In the genomic region with DNA sequence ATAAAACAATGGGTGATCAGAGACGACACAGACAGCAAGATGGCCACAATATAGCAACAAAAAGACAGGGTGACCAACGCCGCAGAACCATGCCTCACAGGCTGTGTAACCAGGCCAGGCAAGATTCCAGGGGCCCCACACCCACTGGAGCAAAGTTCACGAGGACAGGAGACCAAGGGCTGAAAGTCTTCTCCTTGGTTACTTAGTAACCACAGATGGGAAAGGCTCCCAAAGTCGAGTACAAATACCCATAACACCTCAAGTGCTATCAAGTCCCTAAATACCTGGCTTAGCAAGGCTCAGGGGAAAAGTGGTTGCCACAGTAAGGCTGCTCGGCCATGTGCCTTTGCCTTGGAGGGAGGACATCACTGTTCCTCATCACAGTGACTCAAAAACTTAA, we compare ENCODE assay signal across 9 mouse cellular contexts. TPM values are rescaled to one million over a fixed set of nuclear protein-coding genes. Genes with fewer than 3 reads are reported as not detected.
A peak's percentile ranks its signal among the peaks of the same experiment; 100 is the strongest.
DNase-seq lines count a peak whose midpoint lies in the region; ATAC-seq and TF ChIP-seq lines count a peak whose summit lies in the region.
"Had no signal": no experiment of that assay in that cellular context is flagged by ENCODE, and none has a peak within 500 bp of the region (broad histone marks: within the 10 kb centered on the region; RNA-seq: fewer than 3 reads in every experiment).

No protein-coding gene starts in this region.

- no peak for TF ChIP-seq EP300 in lung, postnatal 0 days (IDR thresholded peaks at IDR 0.05)
- TF ChIP-seq EP300 in heart, adult 2 months (IDR thresholded peaks at IDR 0.05; ENCODE audit: insufficient read depth, low read depth, low read length) = no peak

- peaks cover 18% of the 10 kb centered on the region for H3K79me2 ChIP-seq in heart, adult 2 months (replicated peaks; ENCODE audit: control insufficient read depth, insufficient read depth, low read length)

- H3K27me3 ChIP-seq in intestine, embryonic 14.5 days (replicated peaks; ENCODE audit: control insufficient read depth, insufficient read depth, low read length) = no peaks in the 10 kb centered on the region
- no peaks in the 10 kb centered on the region for H3K27me3 ChIP-seq in lung, postnatal 0 days (replicated peaks; ENCODE audit: insufficient read depth, low read length)
- no peaks in the 10 kb centered on the region for H3K27me3 ChIP-seq in heart, adult 2 months (ENCODE audit: control insufficient read depth, insufficient read depth, low read length)

- no peaks in the 10 kb centered on the region for H3K9me3 ChIP-seq in intestine, embryonic 14.5 days (ENCODE audit: control insufficient read depth, low read length)
- no peaks in the 10 kb centered on the region for H3K9me3 ChIP-seq in lung, postnatal 0 days (ENCODE audit: low read length)

- TF ChIP-seq CTCF in lung, postnatal 0 days (IDR thresholded peaks at IDR 0.05) = no peak
- TF ChIP-seq CTCF in heart, adult 2 months (IDR thresholded peaks at IDR 0.05) = no peak

- H3K9ac ChIP-seq in intestine, embryonic 14.5 days (ENCODE audit: low read length) = no peak overlapping the region
- H3K9ac ChIP-seq in lung, postnatal 0 days (replicated peaks; ENCODE audit: low read depth) = no peak overlapping the region
- H3K9ac ChIP-seq in heart, adult 2 months (ENCODE audit: low read depth, low read length) = no peak overlapping the region
- H3K9ac ChIP-seq: lung, embryonic 14.5 days had no signal

- H3K27ac ChIP-seq in intestine, embryonic 14.5 days (ENCODE audit: low read depth) = peak overlapping the region; percentile 74; the same call in 1 of the 2 replicates
- H3K27ac ChIP-seq in lung, postnatal 0 days (ENCODE audit: low read length) = 0 out of 2 replicates have a peak overlapping the region, but pooled peaks have one; percentile 16
- H3K27ac ChIP-seq in heart, adult 2 months = no peak overlapping the region

- peaks cover 9% of the 10 kb centered on the region; the same call in 1 of the 2 replicates for H3K36me3 ChIP-seq in intestine, embryonic 14.5 days (ENCODE audit: control insufficient read depth, insufficient read depth, low read length)
- no peaks in the 10 kb centered on the region for H3K36me3 ChIP-seq in lung, postnatal 0 days (ENCODE audit: insufficient read depth, low read length)
- peaks cover 15% of the 10 kb centered on the region for H3K36me3 ChIP-seq in heart, adult 2 months (ENCODE audit: control insufficient read depth, insufficient read depth, low read length)

- intact Hi-C loops in heart, adult 2 months (cut with DNase I) = no loop called here

- H3K4me2 ChIP-seq in intestine, embryonic 14.5 days (ENCODE audit: low read length) = peak overlapping the region; percentile 34
- no peak overlapping the region for H3K4me2 ChIP-seq in lung, postnatal 0 days (replicated peaks; ENCODE audit: low read depth, low read length)
- H3K4me2 ChIP-seq: lung, embryonic 14.5 days had no signal

- DNase-seq in intestine, embryonic 14.5 days (ENCODE audit: low spot score) = no peak
- DNase-seq in kidney, adult 11 months = peak; percentile 91
- peak; percentile 95 for DNase-seq in large intestine, adult 2 months (ENCODE audit: low read depth, low spot score)
- peak; percentile 61 for DNase-seq in lung, postnatal 0 days (ENCODE audit: low spot score)
- no peak for DNase-seq in heart, adult 2 months
- no peak for DNase-seq in spleen, postnatal 14 days (ENCODE audit: low spot score in 2 of 2)
- no peak for DNase-seq in thymus, postnatal 10 days (ENCODE audit: low spot score in 2 of 2)
- DNase-seq in B cell, adult 2 months = no peak
- DNase-seq: lung, embryonic 14.5 days had no signal

- no peak overlapping the region for H3K4me3 ChIP-seq in intestine, embryonic 14.5 days (ENCODE audit: low read depth, low read length)
- H3K4me3 ChIP-seq in lung, postnatal 0 days (ENCODE audit: low read depth, low read length) = no peak overlapping the region
- no peak overlapping the region for H3K4me3 ChIP-seq in heart, adult 2 months

- ATAC-seq in intestine, embryonic 14.5 days (replicated peaks; ENCODE audit: low FRiP score, low TSS enrichment, low read depth) = peak; percentile 76
- ATAC-seq in lung, postnatal 0 days = peak; percentile 68

- WGBS in intestine, embryonic 14.5 days = 56% methylated on average over 6 of the region's 6 CpGs
- WGBS in large intestine, adult 2 months = 14% methylated on average over 6 of the region's 6 CpGs
- WGBS in lung, postnatal 0 days = 43% methylated on average over 6 of the region's 6 CpGs
- WGBS in heart, adult 2 months = 38% methylated on average over 6 of the region's 6 CpGs

- peaks cover 69% of the 10 kb centered on the region for H3K4me1 ChIP-seq in intestine, embryonic 14.5 days (replicated peaks; ENCODE audit: control insufficient read depth, insufficient read depth, low read length)
- peaks cover 31% of the 10 kb centered on the region for H3K4me1 ChIP-seq in lung, postnatal 0 days (ENCODE audit: insufficient read depth, low read depth, low read length)
- H3K4me1 ChIP-seq in heart, adult 2 months (ENCODE audit: control insufficient read depth, insufficient read depth, low read length) = peaks cover 56% of the 10 kb centered on the region

- no peak for TF ChIP-seq POLR2A in heart, adult 2 months (IDR thresholded peaks at IDR 0.05; ENCODE audit: insufficient read depth, low read depth, low read length)

RNA-seq across cellular contexts. Expression of a gene that starts 16.5 kb away (rescaled TPM):
- 24.4 and 25.3 TPM in 2 replicates for polyA plus RNA-seq in intestine, embryonic 14.5 days (2014; fragmentation: Nextera tagmentation; extraction: Ambion mirVana)
- polyA plus RNA-seq in large intestine, adult 2 months (2012; rRNA removed) = 20.3 and 30.8 TPM in 2 replicates
- 22.6 and 23.2 TPM in 2 replicates for polyA plus RNA-seq in lung, postnatal 0 days (2015; fragmentation: Nextera tagmentation; extraction: Ambion mirVana)
- 10 to 100 TPM; 56.7 to 56.8 TPM for total RNA-seq in heart, adult 2 months (2021)
- 34.9 and 46.0 TPM in 2 replicates for polyA plus RNA-seq in heart, adult 2 months (2012; rRNA removed)

RNA-seq across cellular contexts. Expression of a gene that starts 43.7 kb away (rescaled TPM):
- polyA plus RNA-seq in intestine, embryonic 14.5 days (2014; fragmentation: Nextera tagmentation; extraction: Ambion mirVana) = 74.6 and 81.2 TPM in 2 replicates
- polyA plus RNA-seq in large intestine, adult 2 months (2012; rRNA removed) = 56.1 and 59.4 TPM in 2 replicates
- polyA plus RNA-seq in lung, postnatal 0 days (2015; fragmentation: Nextera tagmentation; extraction: Ambion mirVana) = 61.4 and 66.6 TPM in 2 replicates
- 10 to 100 TPM; 14.4 to 16.7 TPM for total RNA-seq in heart, adult 2 months (2021)
- 26.7 and 30.3 TPM in 2 replicates for polyA plus RNA-seq in heart, adult 2 months (2012; rRNA removed)

Comparison
In these comparisons a context has a peak if more than half of its experiments do, and no peak if none do; other contexts are left out.
1. DNase-seq: peak in kidney, adult 11 months (single experiment), large intestine, adult 2 months (single experiment) and lung, postnatal 0 days (single experiment); none in intestine, embryonic 14.5 days (single experiment), heart, adult 2 months (0 of 2), spleen, postnatal 14 days (0 of 2), thymus, postnatal 10 days (0 of 2) and B cell, adult 2 months (0 of 2).